Mouse (Mus musculus) v-Abl transformed pro-B cells (cell line): ENCODE data around the gene Olfr58.
"Not testable (repeated sequence)": the region's sequence is repeated elsewhere in the genome, so short reads cannot be mapped to it uniquely, and the experiment has no call there.

Experiments
- in situ Hi-C, 2 experiments: fragments of 400-800 bp; cut with MboI; formaldehyde crosslinking; loops; one replicate each; pipeline ENCODE4 v1.15.1; 2025; ENCODE audit not compliant: unreplicated experiment in 2 of 2

Olfr58 gene

GRCm38 (mm10) chr9:19779983-19780382, at the start of gene Olfr58:
Gene Olfr58 (plus strand): TSS chr9:19780283.
- in situ Hi-C loops, result no loop called here

DNA sequence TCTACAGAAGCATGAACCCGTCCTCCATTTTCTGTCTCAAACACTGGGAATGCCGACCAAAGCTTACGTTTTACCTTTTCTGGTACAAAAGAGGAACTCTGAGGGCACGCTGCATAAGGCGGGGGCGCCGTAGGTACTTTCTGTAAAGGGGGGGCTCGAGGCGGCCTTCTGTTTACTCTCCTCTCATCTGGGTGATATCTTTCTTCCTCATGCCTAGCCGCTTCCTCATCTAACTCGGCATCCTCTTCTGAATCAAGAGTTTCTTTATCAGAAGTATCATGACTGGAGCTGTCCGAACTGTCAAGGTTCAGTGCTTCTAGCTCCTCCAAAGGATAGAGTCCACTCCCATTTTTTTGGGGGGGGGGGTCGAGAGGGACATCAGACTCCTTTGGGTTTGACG, 10.9 kb upstream of the Olfr58 start:
- in situ Hi-C loops, result no loop called here

GRCm38 (mm10) chr9:19769701-19770100, 10.4 kb upstream of the Olfr58 start:
- in situ Hi-C loops, result no loop called here

DNA sequence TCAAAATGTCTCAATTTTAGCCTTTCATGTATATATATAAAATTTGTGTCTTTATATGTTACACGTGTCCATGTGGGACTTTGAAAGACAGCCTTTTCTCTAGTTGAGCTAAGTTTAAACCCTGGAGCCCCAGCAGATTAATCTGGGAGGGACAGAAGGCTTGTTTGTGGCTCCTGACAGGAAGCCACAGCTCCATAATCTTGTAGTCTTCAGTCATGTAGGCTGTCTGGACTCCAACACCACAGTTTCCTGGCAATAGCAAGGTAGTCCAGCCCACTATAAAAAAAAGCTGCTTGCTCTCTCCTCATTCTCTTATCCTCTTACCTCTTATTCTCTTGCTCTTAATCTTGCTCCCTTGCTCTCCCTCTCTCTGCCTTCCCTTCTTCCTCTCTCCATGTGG, 22.9 kb downstream of the Olfr58 start:
- in situ Hi-C loops, result no loop called here

DNA sequence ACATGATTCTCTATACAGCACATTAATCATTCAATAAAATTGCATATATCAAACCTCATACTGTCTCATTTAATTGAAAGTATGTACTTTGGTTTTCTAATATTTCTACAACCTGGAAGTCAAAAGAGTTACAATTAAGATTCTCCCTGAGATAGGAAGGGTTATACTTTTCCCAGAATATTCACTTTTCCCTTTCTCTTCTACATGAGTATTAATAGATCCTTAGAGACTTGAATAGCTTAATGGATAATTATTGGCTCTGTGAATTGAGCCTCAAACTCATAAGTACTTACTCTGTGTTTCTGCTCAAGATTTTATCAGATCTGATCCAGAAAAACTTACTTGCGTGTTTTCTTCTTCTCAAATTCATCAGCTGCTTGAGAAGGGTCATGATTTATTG, 24.5 kb downstream of the Olfr58 start, which contains the start of gene Olfr859:
TSS of gene Olfr859 (plus strand) at position 301 of the 400 bp plus-strand sequence.
- in situ Hi-C loops, result not testable (repeated sequence)
